Mouse (Mus musculus) cortical plate, adult 2 months (tissue): Measurements from ENCODE around the gene Rnase11.

ENCODE experiments used
- CTCF ChIP-seq: fragments of 200-500 bp; IDR thresholded peaks from 2 replicates; pipeline ENCODE4 v1.5.1; 2011; ENCODE audit warnings: mild to moderate bottlenecking, control low read depth, low read length; ENCODE audit not compliant: insufficient read depth; ENCODE audit errors: extremely low read depth
- POLR2A ChIP-seq: fragments of 200-500 bp; IDR thresholded peaks from 2 replicates; pipeline ENCODE4 v1.6.1; 2011; ENCODE audit warnings: mild to moderate bottlenecking, low read length, control low read depth; ENCODE audit not compliant: insufficient read depth; ENCODE audit errors: extremely low read depth

GRCm38 (mm10) chr14:51090077-51090781, 40.3 kb upstream of the Rnase11 start:
- TF ChIP-seq CTCF, result no peak
- TF ChIP-seq POLR2A, result no peak
